Mouse (Mus musculus) central nervous system, embryonic 18 days (tissue): ENCODE results near the gene Gm5269. TPM values are rescaled to one million over a fixed set of nuclear protein-coding genes. Genes with fewer than 3 reads are reported as not detected.

Experiments
- polyA plus RNA-seq: library from polyadenylated mRNA; depleted of rRNA; stranded (reverse); fragments of >200 nt; gene quantifications from 2 replicates; pipeline ENCODE4 v1.2.3, GENCODE M21; 2012; rRNA removed

The Gm5269 gene
- polyA plus RNA-seq = not detected in 2 replicates

DNA sequence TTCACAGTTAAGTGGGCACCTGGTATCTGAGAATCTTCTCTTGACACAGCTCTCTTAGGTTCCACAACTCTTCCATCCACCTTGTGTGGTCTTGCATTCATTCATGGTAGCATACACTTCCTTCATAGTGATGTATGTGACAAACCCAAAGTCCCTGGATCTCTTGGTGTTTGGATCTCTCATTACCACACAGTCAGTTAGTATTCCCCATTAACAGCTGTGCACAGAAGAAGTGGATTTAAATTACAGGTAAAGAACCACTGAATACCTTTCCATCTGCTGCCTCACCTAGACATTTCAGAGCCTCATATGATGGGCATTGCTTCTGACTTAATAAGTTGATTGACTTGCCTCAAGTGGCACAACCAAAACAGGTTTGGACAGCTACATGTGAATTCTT, at the start of gene Gm5269:
Gm5269 (minus strand) TSS at position 101 of the 400 bp plus-strand sequence.

GRCm38 (mm10) chr1:45926393-45926763, 36.3 kb upstream of the Gm5269 start, which contains the start of gene Slc40a1:
Gene Slc40a1 (minus strand): TSS chr1:45926523.

Other genes starting within 250 kb of the Gm5269 start
- gene Wdr75, start 95.1 kb downstream of the Gm5269 start, polyA plus RNA-seq = 54.3 and 57.0 TPM in 2 replicates
- 10.9 and 12.0 TPM in 2 replicates for gene Slc40a1, start 36.2 kb upstream of the Gm5269 start, polyA plus RNA-seq
- gene Dnah7b, start 176.0 kb upstream of the Gm5269 start, polyA plus RNA-seq = 9.3 and 10.7 TPM in 2 replicates